Mouse (Mus musculus): ENCODE results near the gene Mrpl1.

Mrpl1 gene

DNA sequence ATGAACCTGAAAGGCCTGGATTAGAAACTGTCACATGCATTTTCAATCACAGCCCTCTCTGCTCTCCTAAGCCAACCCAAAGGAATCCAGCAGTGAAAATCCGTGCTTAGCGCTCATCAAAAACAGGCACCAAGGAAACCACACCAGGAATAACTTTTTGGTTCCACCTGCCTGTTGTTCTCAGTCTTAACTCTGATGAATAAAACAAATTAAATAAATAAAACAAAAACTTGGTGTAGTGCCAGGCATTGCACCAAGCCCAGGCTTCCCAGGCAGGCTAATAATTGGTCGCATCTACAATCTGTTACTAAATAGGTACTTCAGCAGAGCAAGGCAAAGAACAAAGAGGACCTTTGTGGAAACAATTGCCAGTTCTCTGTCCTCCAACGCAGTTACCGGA, 99.4 kb downstream of the Mrpl1 start:
- CTCF ChIA-PET: no interaction called here

DNA sequence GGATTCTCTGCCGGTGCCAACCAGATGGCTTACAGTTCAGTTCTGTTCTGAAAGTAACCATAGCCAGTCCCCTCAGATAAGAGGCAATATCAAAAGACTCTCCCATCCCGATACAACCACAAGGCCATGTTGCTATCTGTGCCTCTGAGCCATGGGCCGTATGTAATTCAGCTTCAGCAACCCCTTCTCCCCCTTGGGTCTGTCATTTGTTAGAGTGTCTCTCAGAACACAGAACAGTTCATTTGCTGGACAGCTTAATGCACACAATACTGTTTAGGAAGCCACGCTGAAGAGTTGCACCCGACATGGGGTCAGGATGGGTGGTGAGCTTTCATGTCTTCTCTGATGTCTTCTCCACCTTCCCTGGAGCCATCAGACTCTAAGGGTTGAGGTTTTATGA, 100.3 kb downstream of the Mrpl1 start:
- CTCF ChIA-PET: no interaction called here

DNA sequence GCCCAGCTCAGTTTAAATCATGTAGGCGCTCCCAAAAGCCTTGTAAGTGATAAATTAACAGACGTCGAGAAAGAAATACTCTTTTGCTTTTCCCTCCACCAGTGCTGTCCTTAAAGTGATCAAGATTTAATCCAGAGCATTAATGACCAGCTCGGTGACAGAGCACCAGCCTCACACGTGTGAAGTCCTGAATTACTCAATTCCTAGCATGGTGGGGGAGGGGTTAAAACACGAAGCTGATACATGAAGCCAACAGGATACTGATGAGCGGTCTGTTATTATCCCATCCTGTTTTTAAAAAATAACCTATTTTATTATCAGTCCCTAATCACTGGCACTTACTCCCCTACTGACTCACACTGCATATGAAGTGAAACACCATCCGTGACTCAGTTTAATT, 102.4 kb downstream of the Mrpl1 start:
- CTCF ChIA-PET: no interaction called here

Measured in spleen, embryonic (tissue).